Mouse (Mus musculus): ENCODE measurements around the gene Kdm4b. TPM values are rescaled to one million over a fixed set of nuclear protein-coding genes. Genes with fewer than 3 reads are reported as not detected.

Kdm4b gene
- total RNA-seq, 4 experiments from 2014 or later, result 66.8 to 85.2 (median 76.9) TPM

DNA sequence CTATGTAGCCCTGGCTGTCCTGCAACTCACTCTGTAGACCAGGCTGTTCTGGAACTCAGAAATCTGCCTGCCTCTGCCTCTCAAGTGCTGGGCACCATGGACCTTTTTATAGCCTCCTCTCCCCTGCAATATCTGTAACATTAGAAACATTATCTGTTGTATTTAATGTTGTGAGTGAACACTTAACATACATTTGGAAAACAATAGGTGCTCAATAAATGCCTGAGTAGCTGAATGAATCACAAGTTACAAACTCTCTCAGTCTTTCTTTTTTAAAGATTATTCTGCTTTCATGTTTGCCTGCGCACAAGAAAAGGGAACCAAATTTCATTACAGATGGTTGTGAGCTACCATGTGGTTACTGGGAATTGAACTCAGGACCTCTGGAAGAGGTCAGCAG, 27.6 kb upstream of the Kdm4b start:
- DNase-seq (ENCODE audit: low spot score in 2 of 2), result no peak

DNA sequence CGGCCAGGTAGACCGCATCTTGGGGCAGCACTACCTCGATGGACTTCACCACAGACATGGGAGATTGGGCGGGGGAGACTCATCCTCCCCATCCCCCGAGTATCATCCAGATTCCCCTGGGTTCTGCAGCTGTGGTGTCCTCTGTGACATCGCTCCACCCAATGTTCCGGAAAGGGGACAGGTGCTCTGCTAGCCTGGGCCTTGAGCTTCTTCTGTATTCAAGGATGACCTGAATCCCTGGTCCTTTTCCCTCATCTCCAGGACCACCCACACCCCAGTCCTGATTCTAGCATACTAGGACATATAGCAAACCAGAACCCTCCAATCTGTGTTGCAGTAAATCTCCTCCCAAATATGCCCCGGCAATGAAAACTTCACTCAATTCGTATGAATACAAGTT, 25.7 kb upstream of the Kdm4b start, which contains the start of gene Arrdc5:
Gene Arrdc5 (minus strand): TSS at position 101 of the 400 bp plus-strand sequence.
- no peak for DNase-seq (ENCODE audit: low spot score in 2 of 2)

DNA sequence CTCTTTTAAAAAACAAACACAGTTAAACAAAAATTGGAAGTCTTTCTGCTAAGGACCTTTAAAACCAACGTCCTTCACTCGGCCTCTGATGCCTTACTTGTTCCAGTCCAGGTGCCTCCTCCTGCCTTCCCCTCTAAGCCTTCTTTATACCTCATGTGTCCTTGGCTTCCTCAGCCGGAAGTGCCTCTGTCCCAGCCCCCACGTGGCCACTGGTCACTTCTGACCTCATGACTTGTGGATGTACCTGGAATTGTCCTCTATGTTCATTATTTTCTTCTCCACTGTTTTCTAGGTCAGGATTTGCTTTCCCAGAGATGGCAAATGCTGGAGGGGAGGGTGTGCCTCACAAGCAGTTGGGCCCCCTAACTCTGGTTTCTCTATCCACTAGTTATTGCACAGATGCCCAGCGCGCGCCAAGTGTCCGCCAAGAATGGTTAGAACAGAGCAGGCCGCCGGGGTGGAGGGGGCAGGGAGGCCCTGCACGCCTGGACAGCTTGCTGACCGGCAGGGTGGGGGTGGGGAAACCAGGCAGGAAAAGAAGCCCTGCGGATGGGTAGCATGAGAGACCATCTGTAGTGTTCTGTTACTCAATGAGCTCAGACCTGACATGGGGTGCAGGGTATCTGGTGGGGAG, 23.4 kb upstream of the Kdm4b start:
- no peak for DNase-seq (ENCODE audit: low spot score in 2 of 2)

DNA sequence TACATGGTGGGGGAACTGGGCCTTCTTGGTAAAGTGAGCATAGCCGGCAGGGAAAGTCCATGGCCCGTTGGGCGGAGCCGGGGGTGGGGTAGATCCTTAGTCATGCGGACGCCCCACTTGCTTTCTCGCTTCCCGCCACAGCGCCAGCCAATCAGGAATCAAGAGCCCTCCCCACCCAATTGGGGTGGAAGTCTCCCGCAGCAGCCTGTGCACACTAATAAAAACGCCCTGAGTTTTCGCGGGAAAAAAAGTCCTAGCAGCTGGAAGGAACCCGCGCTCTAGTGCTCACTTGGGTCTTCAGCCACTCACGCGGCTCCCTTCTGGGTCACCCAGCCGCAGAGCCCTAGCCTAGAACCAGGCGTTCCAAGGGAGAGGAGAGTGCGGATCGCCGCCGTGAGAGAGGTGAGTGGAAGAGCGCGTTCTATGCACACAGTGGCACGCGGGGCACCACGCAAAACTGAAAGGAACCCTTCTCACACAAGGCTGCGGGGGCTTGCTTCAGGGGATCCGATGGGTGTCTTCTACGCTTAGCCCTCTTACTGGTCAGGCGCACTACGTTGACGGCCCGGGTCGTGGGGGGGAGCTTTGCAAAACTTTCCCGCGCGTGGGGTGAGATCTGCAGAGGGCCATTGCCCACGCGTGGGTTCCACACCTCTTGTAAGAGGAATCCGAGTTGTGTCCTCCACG, 22.6 kb upstream of the Kdm4b start, which contains the start of gene Uhrf1:
Gene Uhrf1 (plus strand): TSS at position 162 of the 687 bp plus-strand sequence.
- DNase-seq (ENCODE audit: low spot score in 2 of 2), result no peak

DNA sequence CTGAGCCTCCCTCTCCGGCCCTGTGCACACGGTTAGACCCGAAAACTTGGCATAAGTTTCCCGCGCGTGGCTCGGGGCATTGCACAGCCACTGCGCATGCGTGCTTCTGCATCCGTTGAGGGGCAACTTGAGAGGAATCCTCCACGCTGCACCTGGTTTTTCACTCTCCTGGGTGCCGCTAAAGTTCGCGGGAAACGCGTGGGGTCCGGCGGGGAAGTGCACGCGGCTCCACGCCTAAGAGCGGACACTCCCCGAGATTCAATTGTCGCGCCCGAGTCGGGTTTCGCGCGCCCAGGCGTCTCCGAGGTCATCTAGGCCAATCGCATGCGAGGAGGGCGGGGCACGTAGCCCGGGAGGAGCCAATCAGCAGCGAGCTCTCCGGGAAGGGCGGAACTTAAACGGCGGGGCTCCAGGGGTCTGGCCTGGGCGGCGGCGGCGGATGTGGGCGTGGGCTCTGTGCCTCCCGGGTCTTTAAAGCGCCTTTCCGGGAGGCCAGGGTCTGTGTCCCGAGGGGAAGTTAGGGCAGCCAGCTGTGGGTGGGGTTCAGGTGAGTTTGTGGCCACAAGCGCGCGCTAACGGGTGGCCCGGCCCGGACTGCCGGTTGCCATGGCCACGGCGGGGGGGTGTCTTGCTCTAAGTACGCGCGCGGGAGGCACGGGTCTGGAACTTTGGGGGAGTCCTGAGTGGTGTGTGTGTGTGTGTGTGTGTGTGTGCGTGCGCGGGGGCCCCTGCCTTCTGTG, 21.8 kb upstream of the Kdm4b start:
- DNase-seq (ENCODE audit: low spot score in 2 of 2), result peak; percentile 85 to 87

DNA sequence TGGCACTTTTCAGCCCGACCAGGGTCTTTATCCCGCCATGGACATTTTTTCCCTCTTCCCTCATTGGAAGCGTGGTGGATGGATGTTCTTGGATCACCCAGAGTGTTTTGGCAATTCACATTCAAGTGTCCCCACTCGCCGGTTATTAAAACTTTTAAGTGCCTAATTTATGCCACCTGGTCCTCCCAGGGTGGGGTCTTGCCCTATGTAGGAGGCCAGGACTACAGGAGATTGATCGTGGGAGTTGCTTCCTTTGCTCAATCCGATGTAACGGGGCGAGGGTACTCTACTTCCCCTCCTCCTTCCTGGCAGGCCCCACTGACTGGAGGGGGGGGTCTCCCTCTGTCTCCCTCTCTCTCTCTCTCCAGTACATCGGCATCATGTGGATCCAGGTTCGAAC, 21.1 kb upstream of the Kdm4b start:
- no peak for DNase-seq (ENCODE audit: low spot score in 2 of 2)

DNA sequence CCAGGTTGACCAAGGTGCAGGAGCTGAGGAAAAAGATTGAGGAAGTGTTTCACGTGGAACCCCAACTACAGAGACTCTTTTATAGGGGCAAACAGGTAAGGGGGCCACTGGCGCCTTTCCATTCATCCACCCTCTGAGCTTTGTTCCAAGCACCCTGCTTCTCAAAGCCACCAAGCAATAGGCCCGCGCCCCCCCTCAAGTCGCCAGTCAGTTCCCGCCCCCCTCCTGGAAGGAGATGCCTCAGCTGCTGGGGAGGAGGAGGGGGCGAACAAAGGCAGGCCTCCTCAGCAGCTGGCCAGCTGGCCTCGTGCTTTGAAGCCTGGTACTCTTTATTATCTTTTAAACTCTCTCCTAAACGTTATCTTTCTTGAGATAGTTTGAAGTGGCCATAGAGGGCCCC, 20.7 kb upstream of the Kdm4b start:
- DNase-seq (ENCODE audit: low spot score in 2 of 2), result no peak

DNA sequence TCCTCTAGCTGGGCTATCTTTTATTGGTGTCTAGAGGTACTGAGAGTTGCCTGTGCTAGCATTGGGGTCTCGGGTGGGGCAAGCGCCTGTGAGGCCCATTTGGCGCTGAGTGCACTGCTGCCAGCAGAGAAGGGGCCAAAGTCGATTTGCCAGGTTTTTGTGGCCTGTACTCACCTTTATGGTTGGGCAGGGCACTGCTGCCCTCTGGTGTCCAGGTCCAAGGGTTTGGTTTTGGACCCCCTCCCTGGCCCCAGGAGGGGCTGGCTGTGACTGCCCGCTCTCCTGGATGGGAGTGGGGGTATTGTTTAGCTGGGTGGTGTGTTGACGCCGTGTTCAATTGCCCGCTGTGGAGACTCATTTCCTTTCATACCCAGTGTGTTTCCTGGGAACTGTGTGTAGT, 20.0 kb upstream of the Kdm4b start:
- DNase-seq (ENCODE audit: low spot score in 2 of 2), result no peak

DNA sequence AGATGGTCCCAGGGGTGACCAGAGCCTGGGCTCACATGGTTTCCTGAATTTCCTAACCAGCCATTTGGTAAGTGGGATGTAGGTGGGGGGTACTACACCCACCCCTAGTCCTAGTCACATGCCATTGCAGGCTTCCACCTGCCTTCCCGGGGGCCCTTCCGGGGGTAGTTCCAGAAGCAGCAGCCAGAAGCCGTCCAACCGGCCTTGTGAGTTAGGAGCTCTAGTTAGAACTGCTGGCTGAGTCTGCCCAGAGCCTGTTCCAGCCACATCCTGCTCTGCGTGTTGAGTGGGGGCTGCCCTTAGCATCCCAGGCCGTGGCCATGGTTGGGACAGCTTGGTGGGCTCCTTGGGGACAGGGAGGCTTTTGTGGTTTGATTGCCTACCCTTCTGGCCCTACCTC, 17.8 kb upstream of the Kdm4b start:
- DNase-seq (ENCODE audit: low spot score in 2 of 2), result no peak

DNA sequence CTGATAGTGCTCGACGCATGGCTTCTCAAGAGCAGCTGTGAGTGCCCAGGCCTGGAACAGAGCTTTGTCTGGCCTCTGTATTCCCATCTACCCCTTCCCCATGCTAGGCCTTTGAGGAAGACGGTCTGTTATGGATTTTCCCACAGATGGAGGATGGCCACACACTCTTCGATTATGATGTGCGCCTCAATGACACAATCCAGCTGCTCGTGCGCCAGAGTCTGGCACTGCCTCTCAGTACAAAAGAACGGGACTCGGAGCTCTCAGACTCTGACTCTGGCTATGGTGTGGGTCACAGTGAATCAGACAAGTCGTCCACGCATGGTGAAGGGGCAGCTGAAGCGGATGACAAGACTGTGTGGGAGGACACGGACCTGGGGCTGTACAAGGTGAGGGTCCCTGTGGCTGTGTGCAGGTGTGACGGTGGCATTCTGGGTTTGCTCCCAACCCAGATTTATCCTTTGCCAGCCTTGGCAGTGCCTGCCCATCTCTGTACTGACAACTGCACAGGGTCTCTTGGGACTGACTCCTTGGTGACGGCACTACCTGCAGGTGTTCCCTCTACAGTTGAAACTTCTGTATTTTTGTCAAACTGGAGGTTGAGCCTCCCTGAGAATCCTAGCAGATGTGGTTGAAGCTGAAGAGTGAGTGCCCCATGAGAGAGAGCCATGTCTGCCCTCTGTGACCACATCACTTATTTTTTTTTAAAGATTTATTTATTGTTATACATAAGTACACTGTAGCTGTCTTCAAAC, 16.5 kb upstream of the Kdm4b start:
- DNase-seq (ENCODE audit: low spot score in 2 of 2), result no peak

DNA sequence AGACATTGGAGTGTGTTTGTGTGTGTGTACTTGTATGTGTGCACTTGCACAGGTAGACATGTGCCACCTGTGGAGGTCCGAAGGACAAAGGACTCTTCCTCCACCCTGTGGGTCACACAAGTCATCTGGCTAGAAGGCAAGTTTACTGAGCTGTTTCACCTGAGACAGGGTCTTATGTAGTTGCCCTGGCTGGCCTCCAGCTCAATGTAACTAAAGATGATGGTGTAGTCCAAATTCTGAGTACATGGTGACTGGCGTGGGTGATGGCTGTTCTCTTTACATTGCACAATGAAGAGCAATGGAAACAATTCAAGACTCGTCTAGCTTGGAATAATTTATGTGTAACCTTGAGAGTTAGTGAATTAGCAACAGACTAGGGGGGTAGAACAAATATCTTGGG, 1.4 kb upstream of the Kdm4b start:
- DNase-seq (ENCODE audit: low spot score in 2 of 2), result no peak

DNA sequence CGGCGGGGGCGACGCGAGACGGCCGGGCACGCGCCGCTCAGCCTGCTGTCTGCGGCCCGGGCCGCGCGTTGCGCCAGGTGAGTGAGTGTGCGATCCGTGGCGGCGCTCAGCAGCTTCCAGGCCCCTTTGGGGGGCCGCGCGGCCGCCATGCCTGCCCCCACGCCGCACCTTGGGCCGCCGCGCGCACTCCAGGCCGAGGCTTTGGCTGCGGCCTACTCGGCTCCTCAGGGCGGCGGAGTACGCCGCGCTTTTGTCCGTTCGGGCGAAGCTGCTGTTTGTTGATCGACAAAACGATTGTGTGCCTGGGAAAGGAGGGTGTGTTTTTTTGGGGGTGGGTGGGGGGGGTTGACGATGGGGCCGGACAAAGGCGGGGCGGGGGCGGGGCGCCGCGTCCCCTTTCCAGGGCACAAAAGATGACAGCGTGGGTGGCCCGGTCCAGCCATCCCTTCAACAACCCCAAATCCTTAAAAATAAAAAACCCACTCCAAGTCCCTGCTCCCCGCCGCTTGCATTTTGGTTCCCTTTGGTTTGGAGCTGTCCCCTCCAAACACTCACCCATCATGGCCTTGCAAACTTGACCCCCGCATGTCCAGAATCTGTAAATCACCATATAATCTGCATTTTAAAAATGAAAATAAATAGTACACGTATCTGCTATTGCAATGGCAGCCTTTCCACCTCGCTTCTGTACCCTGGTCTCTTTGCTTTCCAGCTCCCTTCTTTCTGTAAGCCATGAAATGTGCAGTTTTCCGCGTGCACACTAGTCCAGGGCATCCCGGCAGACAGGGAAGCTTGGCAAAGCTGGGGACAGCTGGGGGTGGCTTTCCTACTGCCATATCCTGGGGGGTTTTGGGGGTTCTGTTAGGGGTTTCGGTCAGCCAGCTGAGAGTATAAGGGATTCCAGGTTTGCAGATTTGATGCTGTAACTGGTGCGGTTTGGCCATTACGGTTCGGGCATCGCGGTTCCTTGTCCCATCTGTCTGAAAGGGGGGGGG, 588 bp downstream of the Kdm4b start:
- DNase-seq (ENCODE audit: low spot score in 2 of 2), result no peak

DNA sequence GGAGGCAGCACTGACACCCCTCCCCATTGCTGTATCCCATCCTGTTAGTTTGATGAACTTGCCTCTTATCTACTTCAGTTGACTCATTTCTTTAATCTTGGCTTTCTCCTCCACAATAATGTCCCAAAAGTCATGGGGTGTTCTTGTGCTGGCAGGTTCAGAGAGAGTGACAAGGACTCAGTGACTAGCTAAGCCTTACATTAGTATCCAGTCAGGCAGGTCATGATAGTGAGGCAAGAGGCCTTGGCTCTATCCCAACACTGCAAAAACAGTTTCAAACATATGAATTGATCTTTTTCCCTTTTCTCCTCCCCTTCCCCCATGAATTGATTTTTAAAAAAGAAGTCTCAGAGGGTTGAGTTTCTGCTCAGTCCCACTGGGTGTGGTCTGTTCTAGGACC, 3.4 kb downstream of the Kdm4b start:
- DNase-seq (ENCODE audit: low spot score in 2 of 2), result no peak

DNA sequence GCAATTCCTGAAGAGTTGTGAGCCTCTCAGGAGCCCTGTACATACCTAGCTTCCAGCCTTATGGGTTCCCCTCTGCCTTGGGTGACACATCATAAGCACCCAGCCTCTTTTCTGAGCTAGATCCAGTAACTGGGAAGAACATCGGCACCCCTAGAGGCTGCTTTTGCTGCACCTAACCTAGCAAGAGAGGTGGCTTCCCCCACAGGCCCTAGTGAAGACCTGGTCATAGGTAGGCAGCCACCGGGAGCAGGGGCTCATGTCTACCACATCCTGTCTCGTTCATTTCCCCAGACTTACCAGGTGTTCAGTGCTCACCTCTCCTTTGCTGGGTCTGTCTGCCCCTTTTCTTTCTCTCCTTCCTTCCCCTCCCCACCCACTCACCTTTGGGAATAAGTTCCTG, 4.5 kb downstream of the Kdm4b start:
- no peak for DNase-seq (ENCODE audit: low spot score in 2 of 2)

DNA sequence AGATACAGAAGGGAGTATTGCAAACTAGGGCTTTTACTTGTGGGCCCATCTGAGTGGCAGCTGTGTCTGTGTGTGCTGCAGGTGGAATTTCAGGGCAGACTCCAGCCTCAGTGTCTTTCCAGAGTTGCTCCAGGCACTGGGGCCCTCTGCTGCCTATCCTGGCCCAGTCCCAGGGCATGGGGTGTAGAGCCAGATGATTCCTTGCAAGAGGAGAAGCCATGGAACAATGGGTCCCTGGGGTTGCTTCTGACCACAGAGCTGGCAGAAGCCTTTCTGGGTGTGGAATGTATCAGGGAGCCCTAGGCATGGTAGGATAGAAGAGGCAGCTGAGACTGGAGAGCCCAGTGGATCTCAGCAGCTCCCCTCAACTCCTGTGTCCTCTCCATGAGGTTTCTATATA, 5.4 kb downstream of the Kdm4b start:
- no peak for DNase-seq (ENCODE audit: low spot score in 2 of 2)

DNA sequence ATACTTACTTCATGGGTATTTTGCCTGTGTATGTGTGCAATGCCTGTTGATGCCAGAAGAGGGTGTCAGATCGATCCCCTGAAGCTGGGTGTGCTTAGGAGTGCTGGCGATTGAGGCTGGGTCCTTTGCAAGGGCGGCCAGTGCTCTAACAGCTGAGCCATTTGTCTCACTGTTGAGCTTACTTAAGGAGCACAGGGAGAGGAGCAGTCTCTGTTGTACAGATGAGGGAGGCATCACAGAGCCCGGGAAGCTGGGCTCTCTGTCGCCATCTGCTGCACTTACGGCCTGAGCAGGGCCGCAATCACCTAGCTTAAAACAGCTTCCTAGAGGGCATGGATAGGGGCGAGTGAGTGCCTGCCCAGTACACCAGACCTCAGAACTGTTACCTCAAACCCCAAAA, 7.1 kb downstream of the Kdm4b start:
- DNase-seq (ENCODE audit: low spot score in 2 of 2), result no peak

DNA sequence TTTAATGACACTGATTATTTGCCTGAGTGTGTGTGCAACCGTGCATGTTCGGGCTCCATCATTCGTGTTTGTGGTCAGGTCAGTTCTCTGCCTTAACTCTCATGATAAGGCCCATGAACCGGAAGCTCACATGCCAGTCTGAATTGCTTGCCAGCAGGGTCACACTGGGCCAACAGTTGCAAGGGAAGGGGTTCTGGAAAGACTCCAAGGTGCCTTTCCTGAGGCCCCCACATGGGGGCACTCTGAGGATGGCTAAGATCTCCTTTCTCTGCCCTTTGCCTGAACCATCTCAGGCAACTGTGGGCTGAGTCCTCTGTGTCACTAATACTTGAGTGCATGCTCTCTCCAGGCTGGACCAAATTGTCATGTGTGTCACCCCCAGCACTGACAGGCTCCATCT, 11.3 kb downstream of the Kdm4b start:
- peak in 1 of 2 experiments; percentile 54 for DNase-seq (ENCODE audit: low spot score in 2 of 2)

DNA sequence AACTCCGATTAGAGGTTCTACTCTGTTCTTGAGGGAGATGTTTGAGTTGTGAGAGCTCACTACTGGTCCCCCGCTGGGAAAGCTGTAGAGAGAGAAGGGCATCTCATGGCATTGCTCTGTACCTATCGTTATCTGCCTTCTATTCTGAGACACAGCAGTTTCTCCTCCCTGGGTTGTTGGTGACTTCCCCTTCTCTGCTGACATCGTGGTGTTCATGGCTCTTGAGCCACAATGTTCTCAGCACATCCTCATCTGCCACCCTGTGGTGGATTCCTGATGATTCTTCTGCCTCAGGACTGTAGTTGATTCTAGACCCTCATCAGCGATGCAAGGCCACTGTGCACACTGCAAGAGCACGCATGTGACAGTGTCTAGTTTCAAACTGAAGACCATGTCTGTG, 11.9 kb downstream of the Kdm4b start:
- DNase-seq (ENCODE audit: low spot score in 2 of 2), result no peak

DNA sequence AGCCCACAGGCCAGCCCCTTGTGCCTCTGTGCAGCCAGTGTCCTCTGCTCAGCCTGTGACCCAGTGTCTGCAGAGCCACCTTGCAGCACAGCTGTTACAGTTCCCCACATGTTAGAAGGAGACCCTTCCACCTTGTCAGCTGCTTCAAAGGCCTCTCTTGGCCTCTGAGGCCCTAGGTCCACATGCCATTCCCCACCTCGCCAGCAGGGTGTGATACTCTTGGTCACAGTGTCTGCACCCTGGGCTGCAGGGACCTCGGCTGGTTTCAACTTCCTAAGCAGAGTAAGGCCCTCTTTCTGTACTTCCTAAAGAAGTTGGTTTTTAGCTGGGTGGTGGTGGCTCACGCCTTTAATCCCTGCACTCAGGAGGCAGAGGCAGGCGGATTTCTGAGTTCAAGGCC, 13.0 kb downstream of the Kdm4b start:
- DNase-seq (ENCODE audit: low spot score in 2 of 2), result no peak

DNA sequence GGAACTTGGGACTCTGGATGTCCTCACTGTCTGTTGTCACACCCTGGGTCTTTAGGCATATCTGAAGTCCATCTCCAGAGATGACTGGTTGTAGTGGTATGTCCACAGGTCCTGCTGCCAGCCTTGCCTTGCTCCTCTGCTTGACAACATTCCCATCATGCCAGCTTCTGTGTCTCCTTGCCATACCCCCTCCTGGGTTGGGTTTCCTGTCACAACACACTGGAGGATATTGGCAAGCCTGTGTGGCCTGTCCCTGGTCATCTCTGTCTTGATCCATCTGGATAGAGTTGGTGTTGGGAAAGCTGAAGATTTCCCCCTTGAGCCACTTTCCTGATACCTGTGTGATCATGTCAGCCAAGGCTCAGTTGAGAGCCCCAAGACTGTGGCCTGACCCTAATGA, 14.9 kb downstream of the Kdm4b start:
- DNase-seq (ENCODE audit: low spot score in 2 of 2), result no peak

DNA sequence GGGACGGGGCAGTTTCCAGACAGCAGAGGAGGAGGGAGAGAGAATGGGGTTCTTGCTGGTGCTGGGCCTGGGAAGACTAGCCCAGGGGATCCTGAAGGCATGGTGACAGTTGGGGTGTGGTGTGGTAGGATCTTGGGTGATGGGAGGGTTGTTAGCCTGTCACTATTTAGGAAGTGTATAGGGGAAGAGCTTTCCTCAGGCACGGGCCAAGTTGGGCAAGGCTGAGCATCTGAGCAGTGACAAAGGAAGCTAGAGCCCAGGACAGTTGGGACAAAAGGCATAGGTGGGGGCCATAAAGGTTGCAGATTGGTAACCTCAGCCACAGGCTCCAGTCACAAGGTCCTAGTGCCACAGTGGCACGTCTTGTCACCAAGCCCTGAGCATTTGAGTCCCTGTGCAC, 17.6 kb downstream of the Kdm4b start:
- no peak for DNase-seq (ENCODE audit: low spot score in 2 of 2)

Measured in layer of hippocampus, adult 8-10 months (tissue).